ENCODE assay signal across 13 mouse cellular contexts in genomic region chr14:25508757-25509139, GRCm38 (mm10). TPM values are rescaled to one million over a fixed set of nuclear protein-coding genes. Genes with fewer than 3 reads are reported as not detected.
DNase-seq lines count a peak whose midpoint lies in the region; ATAC-seq and TF ChIP-seq lines count a peak whose summit lies in the region.
"Had no signal": no experiment of that assay in that cellular context is flagged by ENCODE, and none has a peak within 500 bp of the region (broad histone marks: within the 10 kb centered on the region; RNA-seq: fewer than 3 reads in every experiment).

No protein-coding gene starts in this region.

- 51% methylated on average over 5 of the region's 5 CpGs for WGBS in intestine, postnatal 0 days

- no peaks in the 10 kb centered on the region for H3K9me3 ChIP-seq in intestine, postnatal 0 days (ENCODE audit: control insufficient read depth)
- H3K9me3 ChIP-seq: embryonic facial prominence, embryonic 15.5 days; midbrain, embryonic 13.5 days had no signal

- peak; percentile 60 for ATAC-seq in intestine, postnatal 0 days
- peak; percentile 37 for ATAC-seq in monocyte, adult 5-6 weeks (replicated peaks; ENCODE audit: insufficient number of reproducible peaks, low FRiP score, low TSS enrichment, poor library complexity, severe bottlenecking)
- ATAC-seq: midbrain, embryonic 13.5 days had no signal

- peak; percentile 66 for DNase-seq in adrenal gland, adult 2 months
- DNase-seq in adrenal gland, adult 18-20 months (ENCODE audit: low spot score in 2 of 2), result no peak
- DNase-seq in kidney, adult 11 months, result peak; percentile 87
- no peak for DNase-seq in kidney, postnatal 10 days
- no peak for DNase-seq in urinary bladder, postnatal 36 days (ENCODE audit: low spot score in 2 of 2)
- no peak for DNase-seq in layer of hippocampus, postnatal 10 days (ENCODE audit: low spot score in 2 of 2)
- DNase-seq: cerebellum, adult 18-20 months; layer of hippocampus, adult 9-11 months had no signal

- peaks cover 21% of the 10 kb centered on the region; the same call in 1 of the 2 replicates for H3K36me3 ChIP-seq in intestine, postnatal 0 days (ENCODE audit: control insufficient read depth, insufficient read depth)
- H3K36me3 ChIP-seq: G1E had no signal

- no peak overlapping the region for H3K9ac ChIP-seq in intestine, postnatal 0 days (ENCODE audit: low read depth, low read length)
- H3K9ac ChIP-seq: embryonic facial prominence, embryonic 15.5 days; midbrain, embryonic 13.5 days had no signal

- TF ChIP-seq CTCF in intestine, postnatal 0 days (IDR thresholded peaks at IDR 0.05; ENCODE audit: low read depth), result no peak

- peak overlapping the region; percentile 60; the same call in 1 of the 2 replicates for H3K27ac ChIP-seq in intestine, postnatal 0 days (ENCODE audit: low read depth, low read length)
- H3K27ac ChIP-seq: embryonic facial prominence, embryonic 15.5 days; midbrain, embryonic 13.5 days had no signal

- H3K4me2 ChIP-seq in intestine, postnatal 0 days (replicated peaks; ENCODE audit: low read depth), result no peak overlapping the region
- H3K4me2 ChIP-seq: embryonic facial prominence, embryonic 15.5 days; midbrain, embryonic 13.5 days had no signal

- H3K4me3 ChIP-seq in intestine, postnatal 0 days (ENCODE audit: low read depth, low read length), result no peak overlapping the region
- H3K4me3 ChIP-seq: embryonic facial prominence, embryonic 15.5 days; midbrain, embryonic 13.5 days had no signal

- no peaks in the 10 kb centered on the region for H3K27me3 ChIP-seq in intestine, postnatal 0 days (replicated peaks; ENCODE audit: control insufficient read depth, insufficient read depth, low read length)
- H3K27me3 ChIP-seq: embryonic facial prominence, embryonic 15.5 days; midbrain, embryonic 13.5 days had no signal

- peaks cover 21% of the 10 kb centered on the region for H3K4me1 ChIP-seq in intestine, postnatal 0 days (replicated peaks; ENCODE audit: control insufficient read depth, insufficient read depth, low read length)

RNA-seq across cellular contexts. Expression of gene Zmiz1, which starts 49.8 kb away (rescaled TPM):
- 100 to 1,000 TPM in 1 of 2 experiments, 10 to 100 TPM in 1; 90.8 to 142 TPM for total RNA-seq in adrenal gland, adult 2 months (2021)
- polyA plus RNA-seq in adrenal gland, adult 2 months (2012; rRNA removed), result 72.7 and 95.8 TPM in 2 replicates
- 100 to 1,000 TPM in 1 of 2 experiments, 10 to 100 TPM in 1; 89.1 to 116 TPM for total RNA-seq in adrenal gland, adult 18-20 months (2021)
- 12.4 and 13.5 TPM in 2 replicates for polyA plus RNA-seq in intestine, postnatal 0 days (2015; fragmentation: Nextera tagmentation; extraction: Ambion mirVana)
- 18.2 to 63.6 TPM (median 22.9 TPM) in 3 replicates for total RNA-seq in monocyte, adult 5-6 weeks (2017)
- 100 to 1,000 TPM; 115 to 128 TPM for total RNA-seq in layer of hippocampus, postnatal 10 days (2021)

Comparison
In these comparisons a context has a peak if more than half of its experiments do, and no peak if none do; other contexts are left out.
1. DNase-seq: peak in adrenal gland, adult 2 months (single experiment) and kidney, adult 11 months (single experiment); none in adrenal gland, adult 18-20 months (0 of 2), kidney, postnatal 10 days (single experiment), urinary bladder, postnatal 36 days (0 of 2) and layer of hippocampus, postnatal 10 days (0 of 2).